Mouse (Mus musculus): ENCODE results near the gene Cwc27. TPM values are rescaled to one million over a fixed set of nuclear protein-coding genes. Genes with fewer than 3 reads are reported as not detected.

The Cwc27 gene
- polyA plus RNA-seq, 1 experiment from 2014 or later, result 25.0 TPM

- no peak overlapping the region for H3K27ac ChIP-seq (ENCODE audit: low read length)
Observed at GRCm38 (mm10) chr13:104590931-104591330, 226.0 kb downstream of the Cwc27 start.

GRCm38 (mm10) chr13:104590097-104590607 lies 226.8 kb downstream of the Cwc27 start:
- Histone ChIP-seq H3K9ac (ENCODE audit: low read length) (0 out of 2 replicates have a peak overlapping the region, but pooled peaks have one; percentile 20), H3K27ac (ENCODE audit: low read length) (peak overlapping the region; percentile 34; the same call in 1 of the 2 replicates), H3K4me3 (ENCODE audit: low read length) (no peak overlapping the region), H3K36me3 (ENCODE audit: control insufficient read depth, insufficient read depth, low read length) (no peaks in the 10 kb centered on the region), H3K4me1 (replicated peaks; ENCODE audit: control insufficient read depth, insufficient read depth, low read length) (peaks cover 6% of the 10 kb centered on the region; the same call in 1 of the 2 replicates), H3K4me2 (ENCODE audit: low read depth, low read length) (peak overlapping the region; percentile 7; the same call in 1 of the 2 replicates), H3K27me3 (ENCODE audit: control insufficient read depth, insufficient read depth, low read depth, low read length) (no peaks in the 10 kb centered on the region), H3K9me3 (ENCODE audit: control insufficient read depth, low read length) (no peaks in the 10 kb centered on the region)
- peak; percentile 43; the same call in 1 of the 2 replicates for ATAC-seq (ENCODE audit: low read depth)
- 32% methylated on average over 11 of the region's 11 CpGs for WGBS

More at GRCm38 (mm10) chr13:104590931-104591330, 226.0 kb downstream of the Cwc27 start:
- Histone ChIP-seq H3K9me3 (ENCODE audit: control insufficient read depth, low read length) (no peaks in the 10 kb centered on the region), H3K4me1 (replicated peaks; ENCODE audit: control insufficient read depth, insufficient read depth, low read length) (peaks cover 6% of the 10 kb centered on the region; the same call in 1 of the 2 replicates), H3K27me3 (ENCODE audit: control insufficient read depth, insufficient read depth, low read depth, low read length) (no peaks in the 10 kb centered on the region), H3K36me3 (ENCODE audit: control insufficient read depth, insufficient read depth, low read length) (no peaks in the 10 kb centered on the region), H3K4me3 (ENCODE audit: low read length) (no peak overlapping the region), H3K9ac (ENCODE audit: low read length) (no peak overlapping the region), H3K4me2 (ENCODE audit: low read depth, low read length) (no peak overlapping the region)
- ATAC-seq (ENCODE audit: low read depth), result no peak
- WGBS, result 77% methylated on average over 7 of the region's 7 CpGs

GRCm38 (mm10) chr13:104588383-104588782 lies 228.6 kb downstream of the Cwc27 start:
- Histone ChIP-seq H3K27me3 (ENCODE audit: control insufficient read depth, insufficient read depth, low read depth, low read length) (no peaks in the 10 kb centered on the region), H3K27ac (ENCODE audit: low read length) (no peak overlapping the region)
- WGBS, result 49% methylated on average over 5 of the region's 5 CpGs

More at GRCm38 (mm10) chr13:104588383-104588782, 228.6 kb downstream of the Cwc27 start:
- Histone ChIP-seq H3K9me3 (ENCODE audit: control insufficient read depth, low read length) (no peaks in the 10 kb centered on the region), H3K9ac (ENCODE audit: low read length) (no peak overlapping the region), H3K4me3 (ENCODE audit: low read length) (no peak overlapping the region), H3K4me1 (replicated peaks; ENCODE audit: control insufficient read depth, insufficient read depth, low read length) (peaks cover 6% of the 10 kb centered on the region; the same call in 1 of the 2 replicates), H3K36me3 (ENCODE audit: control insufficient read depth, insufficient read depth, low read length) (no peaks in the 10 kb centered on the region), H3K4me2 (ENCODE audit: low read depth, low read length) (no peak overlapping the region)
- no peak for ATAC-seq (ENCODE audit: low read depth)

Other genes with a start within 250 kb of the Cwc27 start
- 22.7 and 23.8 TPM in 2 replicates for gene Srek1ip1, start 24.7 kb downstream of the Cwc27 start, polyA plus RNA-seq (2015; fragmentation: Nextera tagmentation; extraction: Ambion mirVana)
- 0.21 and 0.45 TPM in 2 replicates for gene Shisal2b, start 46.8 kb upstream of the Cwc27 start, polyA plus RNA-seq (2015; fragmentation: Nextera tagmentation; extraction: Ambion mirVana)
- gene Rgs7bp, start 237.8 kb upstream of the Cwc27 start, polyA plus RNA-seq (2015; fragmentation: Nextera tagmentation; extraction: Ambion mirVana), result 1.1 and 1.2 TPM in 2 replicates

Data from lung, embryonic 16.5 days (tissue).